Mouse (Mus musculus): ENCODE data around the gene Igfbp5.

Gene Igfbp5

GRCm38 (mm10) chr1:72842666-72843459 is 31.8 kb downstream of the Igfbp5 start:
- DNase-seq (ENCODE audit: low read depth, low spot score) = no peak

- no peak for DNase-seq (ENCODE audit: low read depth, low spot score)
Measured at GRCm38 (mm10) chr1:72839791-72840190, 34.9 kb downstream of the Igfbp5 start.

- peak; percentile 51 for DNase-seq (ENCODE audit: low read depth, low spot score)
Measured at GRCm38 (mm10) chr1:72839356-72839755, 35.3 kb downstream of the Igfbp5 start.

- no peak for DNase-seq (ENCODE audit: low read depth, low spot score)
Measured at GRCm38 (mm10) chr1:72833563-72833962, 41.1 kb downstream of the Igfbp5 start.

GRCm38 (mm10) chr1:72832715-72833153 is 42.0 kb downstream of the Igfbp5 start:
- DNase-seq (ENCODE audit: low read depth, low spot score) = no peak

- DNase-seq (ENCODE audit: low read depth, low spot score) = no peak
Measured at GRCm38 (mm10) chr1:72830485-72830884, 44.2 kb downstream of the Igfbp5 start.

GRCm38 (mm10) chr1:72828843-72829242 is 45.8 kb downstream of the Igfbp5 start:
- DNase-seq (ENCODE audit: low read depth, low spot score) = no peak

- peak; percentile 87 for DNase-seq (ENCODE audit: low read depth, low spot score)
Measured at GRCm38 (mm10) chr1:72827411-72828315, 47.0 kb downstream of the Igfbp5 start.

- peak; percentile 79 for DNase-seq (ENCODE audit: low read depth, low spot score)
Measured at GRCm38 (mm10) chr1:72826931-72827330, 47.8 kb downstream of the Igfbp5 start.

- DNase-seq (ENCODE audit: low read depth, low spot score) = peak; percentile 84
Measured at GRCm38 (mm10) chr1:72826446-72826845, 48.2 kb downstream of the Igfbp5 start.

- peak; percentile 66 for DNase-seq (ENCODE audit: low read depth, low spot score)
Measured at GRCm38 (mm10) chr1:72825921-72826320, 48.8 kb downstream of the Igfbp5 start.

GRCm38 (mm10) chr1:72825286-72825685 is 49.4 kb downstream of the Igfbp5 start:
- no peak for DNase-seq (ENCODE audit: low read depth, low spot score)

GRCm38 (mm10) chr1:72824707-72825101 is 50.0 kb downstream of the Igfbp5 start:
- DNase-seq (ENCODE audit: low read depth, low spot score) = peak; percentile 46

- DNase-seq (ENCODE audit: low read depth, low spot score) = peak; percentile 97
Measured at GRCm38 (mm10) chr1:72823751-72824706, 50.7 kb downstream of the Igfbp5 start, which contains the start of gene Igfbp2. Gene Igfbp2, plus strand, starts transcription at chr1:72824503.

GRCm38 (mm10) chr1:72822893-72823292 is 51.8 kb downstream of the Igfbp5 start:
- peak; percentile 41 for DNase-seq (ENCODE audit: low read depth, low spot score)

GRCm38 (mm10) chr1:72819995-72820394 is 54.7 kb downstream of the Igfbp5 start:
- DNase-seq (ENCODE audit: low read depth, low spot score) = peak; percentile 64

GRCm38 (mm10) chr1:72815616-72816015 is 59.1 kb downstream of the Igfbp5 start:
- DNase-seq (ENCODE audit: low read depth, low spot score) = no peak

- no peak for DNase-seq (ENCODE audit: low read depth, low spot score)
Measured at GRCm38 (mm10) chr1:72815184-72815583, 59.5 kb downstream of the Igfbp5 start.

- peak; percentile 48 for DNase-seq (ENCODE audit: low read depth, low spot score)
Measured at GRCm38 (mm10) chr1:72813639-72814403, 60.9 kb downstream of the Igfbp5 start.

- DNase-seq (ENCODE audit: low read depth, low spot score) = peak; percentile 51
Measured at GRCm38 (mm10) chr1:72813089-72813638, 61.5 kb downstream of the Igfbp5 start.

Measured in R1 (cell line).